32 mouse cellular contexts compared by ENCODE assay signal in the genomic region with DNA sequence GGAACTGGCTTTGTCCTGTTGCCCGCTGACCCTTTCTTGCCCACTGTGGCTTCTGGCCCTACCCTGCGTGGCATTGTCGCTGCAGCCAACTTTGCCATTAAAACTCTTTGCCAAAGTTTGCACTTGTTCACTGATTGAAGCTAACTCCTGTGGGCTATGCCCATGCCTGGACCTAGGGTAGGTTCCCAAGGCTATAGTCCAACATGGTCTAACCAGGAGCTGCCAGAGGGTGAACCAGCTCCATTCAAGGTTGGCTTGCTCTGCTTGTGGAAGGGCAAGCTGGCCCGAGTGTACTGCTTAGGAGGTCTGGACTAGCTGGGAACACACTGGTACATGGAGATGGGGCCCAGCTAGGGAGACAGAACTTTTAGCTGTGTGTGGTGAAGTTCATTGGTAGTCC. TPM values are rescaled to one million over a fixed set of nuclear protein-coding genes. Genes with fewer than 3 reads are reported as not detected.
DNase-seq lines count a peak whose midpoint lies in the region; ATAC-seq and TF ChIP-seq lines count a peak whose summit lies in the region.
"Had no signal": no experiment of that assay in that cellular context is flagged by ENCODE, and none has a peak within 500 bp of the region (broad histone marks: within the 10 kb centered on the region; RNA-seq: fewer than 3 reads in every experiment).

No protein-coding gene starts in this region.

- peaks cover 17% of the 10 kb centered on the region for H3K4me1 ChIP-seq in intestine, embryonic 15.5 days (replicated peaks)
- H3K4me1 ChIP-seq in intestine, embryonic 16.5 days (ENCODE audit: control insufficient read depth, insufficient read depth, low read length) = peaks cover 33% of the 10 kb centered on the region
- peaks cover 8 to 16% of the 10 kb centered on the region in 2 experiments for H3K4me1 ChIP-seq in CH12.LX (ENCODE audit: control insufficient read depth in 1 of 2, insufficient read depth in 2 of 2)
- peaks cover 42% of the 10 kb centered on the region for H3K4me1 ChIP-seq in neural tube, embryonic 15.5 days

- TF ChIP-seq CTCF in CH12.LX (conservative IDR thresholded peaks at IDR 0.05 in 1 of 2, IDR thresholded peaks at IDR 0.05 in 1 of 2; ENCODE audit: low read depth in 2 of 2, low read length in 2 of 2) = no peak

- H3K27me3 ChIP-seq in intestine, embryonic 15.5 days (replicated peaks) = peaks cover 6% of the 10 kb centered on the region
- no peaks in the 10 kb centered on the region; the same call in 1 of the 2 replicates for H3K27me3 ChIP-seq in intestine, embryonic 16.5 days (replicated peaks; ENCODE audit: control insufficient read depth, insufficient read depth, low read length)
- H3K27me3 ChIP-seq in CH12.LX (replicated peaks) = peaks cover 19% of the 10 kb centered on the region
- no peaks in the 10 kb centered on the region for H3K27me3 ChIP-seq in neural tube, embryonic 15.5 days (replicated peaks)

- TF ChIP-seq RAD21 in CH12.LX (IDR thresholded peaks at IDR 0.05; ENCODE audit: low read depth, low read length) = no peak

- no peak for TF ChIP-seq EP300 in CH12.LX (IDR thresholded peaks at IDR 0.05; ENCODE audit: low read length)

- DNase-seq in kidney, postnatal 36 days = peak; percentile 44 to 48
- no peak for DNase-seq in kidney, postnatal 25 days
- no peak for DNase-seq in CH12.LX (ENCODE audit: extremely low read depth)
- DNase-seq: adrenal gland, adult 8-10 months; adrenal gland, postnatal 25 days; cerebellum, adult 9-10 months; forebrain, postnatal 0 days; gastrocnemius, adult 2 months; gastrocnemius, postnatal 14 days; heart, adult 11 months had no signal

- H3K79me2 ChIP-seq in CH12.LX (replicated peaks; ENCODE audit: control insufficient read depth, extremely low read depth, insufficient read depth, poor library complexity, severe bottlenecking) = no peaks in the 10 kb centered on the region

- dilution Hi-C loops in CH12.LX (cut with MboI; ENCODE audit: extremely low pct_ligation_motif_present, extremely low pct_unique_long_range_greater_than_20kb, low sequenced_read_pairs) = no loop called here

- peaks cover 9% of the 10 kb centered on the region; the same call in 1 of the 2 replicates for H3K36me3 ChIP-seq in intestine, embryonic 15.5 days
- H3K36me3 ChIP-seq in intestine, embryonic 16.5 days (ENCODE audit: control insufficient read depth, insufficient read depth, low read length) = 0 out of 2 replicates have a peak, but pooled peaks cover 8% of the 10 kb centered on the region
- H3K36me3 ChIP-seq in CH12.LX (replicated peaks in 1 of 2; ENCODE audit: control insufficient read depth in 1 of 2, insufficient read depth in 1 of 2, low read length in 1 of 2) = peaks cover 43 to 58% of the 10 kb centered on the region in 2 experiments
- peaks cover 35% of the 10 kb centered on the region for H3K36me3 ChIP-seq in neural tube, embryonic 15.5 days

- 0 out of 2 replicates have a peak overlapping the region, but pooled peaks have one; percentile 8 for H3K9ac ChIP-seq in intestine, embryonic 15.5 days
- no peak overlapping the region for H3K9ac ChIP-seq in intestine, embryonic 16.5 days (ENCODE audit: low read depth, low read length)
- no peak overlapping the region for H3K9ac ChIP-seq in CH12.LX (ENCODE audit: insufficient read depth, low read depth)
- H3K9ac ChIP-seq in neural tube, embryonic 15.5 days (replicated peaks) = no peak overlapping the region
- H3K9ac ChIP-seq: embryonic facial prominence, embryonic 12.5 days; embryonic facial prominence, embryonic 15.5 days; forebrain, postnatal 0 days; hindbrain, embryonic 12.5 days had no signal

- no peak overlapping the region for H3K27ac ChIP-seq in intestine, embryonic 15.5 days
- no peak overlapping the region for H3K27ac ChIP-seq in intestine, embryonic 16.5 days (ENCODE audit: low read length)
- no peak overlapping the region for H3K27ac ChIP-seq in CH12.LX (ENCODE audit: insufficient read depth, low read depth)
- no peak overlapping the region for H3K27ac ChIP-seq in neural tube, embryonic 15.5 days (replicated peaks)
- H3K27ac ChIP-seq: embryonic facial prominence, embryonic 12.5 days; embryonic facial prominence, embryonic 15.5 days; gastrocnemius, adult 2 months; hindbrain, embryonic 12.5 days; hindbrain, postnatal 0 days had no signal

- H3K4me3 ChIP-seq in intestine, embryonic 15.5 days (replicated peaks) = no peak overlapping the region
- H3K4me3 ChIP-seq in intestine, embryonic 16.5 days (ENCODE audit: low read length) = no peak overlapping the region
- H3K4me3 ChIP-seq in CH12.LX (replicated peaks in 1 of 3; ENCODE audit: low read depth in 2 of 3, low read length in 2 of 3, poor library complexity in 1 of 3) = no peak overlapping the region
- H3K4me3 ChIP-seq in neural tube, embryonic 15.5 days (replicated peaks) = no peak overlapping the region
- H3K4me3 ChIP-seq: embryonic facial prominence, embryonic 12.5 days; embryonic facial prominence, embryonic 15.5 days; gastrocnemius, adult 2 months; hindbrain, embryonic 12.5 days had no signal

- peak; percentile 14; the same call in 1 of the 2 replicates for TF ChIP-seq POLR2A in CH12.LX (IDR thresholded peaks at IDR 0.05; ENCODE audit: low read depth, low read length)

- WGBS in intestine, embryonic 15.5 days = 87% methylated on average over 4 of the region's 4 CpGs
- WGBS in intestine, embryonic 16.5 days = 85% methylated on average over 4 of the region's 4 CpGs
- 92% methylated on average over 4 of the region's 4 CpGs for WGBS in neural tube, embryonic 15.5 days

- no peaks in the 10 kb centered on the region for H3K9me3 ChIP-seq in intestine, embryonic 15.5 days
- no peaks in the 10 kb centered on the region for H3K9me3 ChIP-seq in intestine, embryonic 16.5 days (ENCODE audit: control insufficient read depth, low read length)
- H3K9me3 ChIP-seq in CH12.LX (replicated peaks; ENCODE audit: low read length) = no peaks in the 10 kb centered on the region
- no peaks in the 10 kb centered on the region for H3K9me3 ChIP-seq in neural tube, embryonic 15.5 days (replicated peaks)
- H3K9me3 ChIP-seq: embryonic facial prominence, embryonic 12.5 days; embryonic facial prominence, embryonic 15.5 days; hindbrain, embryonic 12.5 days had no signal

- in situ Hi-C loops in CH12.LX (cut with MboI; ENCODE audit: low pct_ligation_motif_present, low pct_unique_long_range_greater_than_20kb, low sequenced_read_pairs) = no loop called here

- ATAC-seq in intestine, embryonic 15.5 days = no peak
- ATAC-seq in intestine, embryonic 16.5 days = no peak
- no peak for ATAC-seq in neural tube, embryonic 15.5 days (ENCODE audit: low FRiP score)
- ATAC-seq: activated CD4-positive, CD25-positive, alpha-beta regulatory T cell, adult 4 months; CD4-positive, CD25-positive, alpha-beta regulatory T cell, adult 4 months; forebrain, embryonic 14.5 days; forebrain, postnatal 0 days; hindbrain, postnatal 0 days had no signal

- H3K4me2 ChIP-seq in intestine, embryonic 15.5 days (replicated peaks) = no peak overlapping the region
- H3K4me2 ChIP-seq in intestine, embryonic 16.5 days (ENCODE audit: low read depth, low read length) = no peak overlapping the region
- no peak overlapping the region for H3K4me2 ChIP-seq in CH12.LX (ENCODE audit: insufficient read depth, low read depth, poor library complexity, severe bottlenecking)
- H3K4me2 ChIP-seq in neural tube, embryonic 15.5 days = peak overlapping the region; percentile 67; the same call in 1 of the 2 replicates
- H3K4me2 ChIP-seq: embryonic facial prominence, embryonic 12.5 days; embryonic facial prominence, embryonic 15.5 days; heart, embryonic 11.5 days; hindbrain, embryonic 12.5 days had no signal

TF ChIP-seq in CH12.LX, 34 proteins besides CTCF, POLR2A, EP300 and RAD21 (continues in another document):
- no peak for TF ChIP-seq ETS1 (conservative IDR thresholded peaks at IDR 0.05; ENCODE audit: low read depth, low read length)
- TF ChIP-seq JUND (conservative IDR thresholded peaks at IDR 0.05; ENCODE audit: low read depth, low read length) = no peak

RNA-seq across cellular contexts. Expression of gene Cysrt1, which starts 1.9 kb away (rescaled TPM):
- polyA plus RNA-seq in intestine, embryonic 15.5 days (2015; fragmentation: Nextera tagmentation; extraction: Ambion mirVana) = 1.4 and 2.3 TPM in 2 replicates
- polyA plus RNA-seq in intestine, embryonic 16.5 days (2015; fragmentation: Nextera tagmentation; extraction: Ambion mirVana) = 3.3 and 6.4 TPM in 2 replicates
- total RNA-seq in CH12.LX (2012; rRNA removed) = not detected in 2 replicates
- total RNA-seq in CH12.LX (2014; rRNA removed) = not detected in 2 replicates
- not detected in 2 replicates for polyA plus RNA-seq in CH12.LX (2012; ENCODE audit: insufficient read length, low read depth)
- polyA plus RNA-seq in neural tube, embryonic 15.5 days (2015; fragmentation: Nextera tagmentation; extraction: Ambion mirVana) = 0.36 and 0.47 TPM in 2 replicates
- total RNA-seq: adrenal gland, adult 8-10 months; adrenal gland, postnatal 25 days; common myeloid progenitor, adult 5-6 weeks; forebrain, postnatal 0 days; gastrocnemius, adult 2 months; gastrocnemius, postnatal 14 days; gastrocnemius, postnatal 4 days; heart, adult 8-10 months; heart, postnatal 25 days; hematopoietic stem cell, adult 5-6 weeks; hindbrain, postnatal 0 days had no signal
- polyA plus RNA-seq: activated CD4-positive, CD25-positive, alpha-beta regulatory T cell, adult 4 months; CD4-positive, CD25-positive, alpha-beta regulatory T cell, adult 4 months; embryonic facial prominence, embryonic 12.5 days; forebrain, embryonic 11.5 days; forebrain, embryonic 14.5 days; forebrain, postnatal 0 days; heart, embryonic 11.5 days; heart, embryonic 14.5 days; heart, postnatal 0 days; hindbrain, embryonic 12.5 days had no signal

RNA-seq across cellular contexts. Expression of gene Rnf208, which starts 2.1 kb away (rescaled TPM):
- polyA plus RNA-seq in intestine, embryonic 15.5 days (2015; fragmentation: Nextera tagmentation; extraction: Ambion mirVana) = 19.0 and 24.8 TPM in 2 replicates
- polyA plus RNA-seq in intestine, embryonic 16.5 days (2015; fragmentation: Nextera tagmentation; extraction: Ambion mirVana) = 25.6 and 36.4 TPM in 2 replicates
- total RNA-seq in CH12.LX (2012; rRNA removed) = 0.92 and 1.7 TPM in 2 replicates
- 0.24 and 0.34 TPM in 2 replicates for total RNA-seq in CH12.LX (2014; rRNA removed)
- 0.78 and 1.4 TPM in 2 replicates for polyA plus RNA-seq in CH12.LX (2012; ENCODE audit: insufficient read length, low read depth)
- 158 and 190 TPM in 2 replicates for polyA plus RNA-seq in neural tube, embryonic 15.5 days (2015; fragmentation: Nextera tagmentation; extraction: Ambion mirVana)
- total RNA-seq: hematopoietic stem cell, adult 5-6 weeks had no signal

RNA-seq across cellular contexts. Expression of gene AL732309.1, which starts 2.5 kb away (rescaled TPM):
- polyA plus RNA-seq in intestine, embryonic 15.5 days (2015; fragmentation: Nextera tagmentation; extraction: Ambion mirVana) = 4.3 and 5.5 TPM in 2 replicates
- polyA plus RNA-seq in intestine, embryonic 16.5 days (2015; fragmentation: Nextera tagmentation; extraction: Ambion mirVana) = 7.3 and 9.3 TPM in 2 replicates
- 8.9 and 9.5 TPM in 2 replicates for total RNA-seq in CH12.LX (2012; rRNA removed)
- total RNA-seq in CH12.LX (2014; rRNA removed) = 6.7 and 9.6 TPM in 2 replicates
- polyA plus RNA-seq in CH12.LX (2012; ENCODE audit: insufficient read length, low read depth) = 3.5 and 4.5 TPM in 2 replicates
- 4.3 and 4.6 TPM in 2 replicates for polyA plus RNA-seq in neural tube, embryonic 15.5 days (2015; fragmentation: Nextera tagmentation; extraction: Ambion mirVana)

RNA-seq across cellular contexts. Expression of gene Rnf224, which starts 7.6 kb away (rescaled TPM):
- 0.14 and 0.29 TPM in 2 replicates for polyA plus RNA-seq in intestine, embryonic 15.5 days (2015; fragmentation: Nextera tagmentation; extraction: Ambion mirVana)
- 0.37 and 0.54 TPM in 2 replicates for polyA plus RNA-seq in intestine, embryonic 16.5 days (2015; fragmentation: Nextera tagmentation; extraction: Ambion mirVana)
- total RNA-seq in CH12.LX (2012; rRNA removed) (not detected in 2 replicates), CH12.LX (2014; rRNA removed) (not detected in 2 replicates)
- not detected in 2 replicates for polyA plus RNA-seq in CH12.LX (2012; ENCODE audit: insufficient read length, low read depth)
- not detected in 2 replicates for polyA plus RNA-seq in neural tube, embryonic 15.5 days (2015; fragmentation: Nextera tagmentation; extraction: Ambion mirVana)
- total RNA-seq: adrenal gland, adult 8-10 months; adrenal gland, postnatal 25 days; common myeloid progenitor, adult 5-6 weeks; forebrain, postnatal 0 days; gastrocnemius, adult 2 months; gastrocnemius, postnatal 14 days; gastrocnemius, postnatal 4 days; heart, adult 8-10 months; heart, postnatal 25 days; hematopoietic stem cell, adult 5-6 weeks; hindbrain, postnatal 0 days had no signal
- polyA plus RNA-seq: activated CD4-positive, CD25-positive, alpha-beta regulatory T cell, adult 4 months; brain, embryonic 14.5 days; C2C12; CD4-positive, CD25-positive, alpha-beta regulatory T cell, adult 4 months; embryonic facial prominence, embryonic 12.5 days; forebrain, embryonic 11.5 days; forebrain, embryonic 14.5 days; forebrain, postnatal 0 days; frontal cortex, adult 2 months; heart, embryonic 11.5 days; heart, embryonic 14.5 days; heart, postnatal 0 days; hindbrain, embryonic 12.5 days; hindbrain, postnatal 0 days had no signal

RNA-seq across cellular contexts. Expression of gene Slc34a3, which starts 10.0 kb away (rescaled TPM):
- 5.0 and 5.6 TPM in 2 replicates for polyA plus RNA-seq in intestine, embryonic 15.5 days (2015; fragmentation: Nextera tagmentation; extraction: Ambion mirVana)
- polyA plus RNA-seq in intestine, embryonic 16.5 days (2015; fragmentation: Nextera tagmentation; extraction: Ambion mirVana) = 11.3 and 17.7 TPM in 2 replicates
- total RNA-seq in CH12.LX (2012; rRNA removed) (not detected in 2 replicates), CH12.LX (2014; rRNA removed) (not detected in 2 replicates)
- polyA plus RNA-seq in CH12.LX (2012; ENCODE audit: insufficient read length, low read depth) = not detected in 2 replicates
- polyA plus RNA-seq in neural tube, embryonic 15.5 days (2015; fragmentation: Nextera tagmentation; extraction: Ambion mirVana) = not detected in 2 replicates
- total RNA-seq: adrenal gland, adult 8-10 months; adrenal gland, postnatal 25 days; common myeloid progenitor, adult 5-6 weeks; forebrain, postnatal 0 days; gastrocnemius, adult 2 months; gastrocnemius, postnatal 14 days; gastrocnemius, postnatal 4 days; heart, adult 8-10 months; heart, postnatal 25 days; hematopoietic stem cell, adult 5-6 weeks; hindbrain, postnatal 0 days had no signal
- polyA plus RNA-seq: activated CD4-positive, CD25-positive, alpha-beta regulatory T cell, adult 4 months; brain, embryonic 14.5 days; C2C12; CD4-positive, CD25-positive, alpha-beta regulatory T cell, adult 4 months; embryonic facial prominence, embryonic 12.5 days; embryonic facial prominence, embryonic 15.5 days; forebrain, embryonic 11.5 days; forebrain, embryonic 14.5 days; forebrain, postnatal 0 days; heart, embryonic 11.5 days; heart, embryonic 14.5 days; heart, postnatal 0 days; hindbrain, embryonic 12.5 days; hindbrain, postnatal 0 days had no signal

Comparison
In these comparisons a context has a peak if more than half of its experiments do, and no peak if none do; other contexts are left out.
1. DNase-seq: peak in kidney, postnatal 36 days (2 of 2); none in kidney, postnatal 25 days (0 of 2) and CH12.LX (single experiment).